Mouse (Mus musculus) midbrain, embryonic 15.5 days (tissue): ENCODE measurements at regions not wholly inside any gene's neighbourhood (a gene's known extent, or its start where the extent isn't known, plus 50 kb on each side); places are given as distances from the start of the nearest gene placed in this dataset.
A peak's percentile ranks its signal among the peaks of the same experiment; 100 is the strongest.

Source experiments
- ATAC-seq: fragments of 200-750 bp; cut with Nextera tagmentation; replicated peaks from 2 replicates; pipeline ENCODE4 v1.8.0; 2017; ENCODE audit warnings: moderate TSS enrichment
- H3K27ac ChIP-seq: fragments of 300-500 bp; sonication (generic); 2 replicates; pipeline ENCODE4 v1.5.1; 2015; ENCODE audit warnings: mild to moderate bottlenecking, inconsistent platforms
- H3K27me3 ChIP-seq: fragments of 300-500 bp; sonication (generic); replicated peaks from 2 replicates; pipeline ENCODE4 v1.6.1; 2015; ENCODE audit warnings: inconsistent platforms
- H3K36me3 ChIP-seq: fragments of 300-500 bp; sonication (generic); replicated peaks from 2 replicates; pipeline ENCODE4 v1.6.1; 2015; ENCODE audit warnings: inconsistent platforms
- H3K4me1 ChIP-seq: fragments of 300-500 bp; sonication (generic); 2 replicates; pipeline ENCODE4 v1.6.1; 2015; ENCODE audit warnings: inconsistent platforms
- H3K4me2 ChIP-seq: fragments of 300-500 bp; sonication (generic); 2 replicates; pipeline ENCODE4 v1.6.1; 2015; ENCODE audit warnings: inconsistent platforms, mild to moderate bottlenecking, moderate library complexity
- H3K4me3 ChIP-seq: fragments of 300-500 bp; sonication (generic); 2 replicates; pipeline ENCODE4 v1.5.1; 2015; ENCODE audit warnings: mild to moderate bottlenecking, inconsistent platforms
- H3K9ac ChIP-seq: fragments of 300-500 bp; sonication (generic); 2 replicates; pipeline ENCODE4 v1.6.1; 2015; ENCODE audit warnings: mild to moderate bottlenecking, inconsistent platforms
- H3K9me3 ChIP-seq: fragments of 300-500 bp; sonication (generic); 2 replicates; pipeline ENCODE4 v1.6.1; 2016; ENCODE audit warnings: inconsistent platforms
- whole genome bisulfite sequencing: fragments of 180-500 bp; shearing (Covaris S2); methylation state at CpG from one replicate; pipeline ENCODE4 v1.1.7; 2015; ENCODE audit warnings: mixed read lengths; 5-methylcytosine and 5-hydroxymethylcytosine counted together

DNA sequence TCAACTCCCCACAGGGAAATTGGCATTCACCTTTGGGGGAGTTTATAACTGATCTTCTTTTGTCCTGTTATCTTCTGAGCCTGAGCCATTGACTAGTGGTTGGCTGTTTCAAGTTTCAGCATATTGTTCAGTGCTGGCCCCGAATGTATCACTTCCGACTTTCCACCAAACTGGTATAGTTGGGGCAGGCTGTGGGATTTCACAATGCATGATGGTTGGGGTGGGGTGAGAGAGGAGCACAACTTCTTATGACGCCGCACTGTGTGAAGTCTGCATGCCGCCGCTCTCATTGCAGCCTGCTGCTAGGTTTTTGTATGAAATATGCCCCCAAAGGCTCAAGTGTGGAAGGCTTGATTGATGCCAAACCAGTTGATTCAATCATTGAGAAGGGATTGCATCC is 212.2 kb upstream of the Tas2r119 start:
- Histone ChIP-seq H3K36me3 (no peaks in the 10 kb centered on the region), H3K4me2 (no peak overlapping the region), H3K27ac (no peak overlapping the region), H3K4me1 (no peaks in the 10 kb centered on the region), H3K9ac (no peak overlapping the region), H3K4me3 (no peak overlapping the region), H3K9me3 (no peaks in the 10 kb centered on the region), H3K27me3 (no peaks in the 10 kb centered on the region)
- peak; percentile 33; the same call in 1 of the 2 replicates for ATAC-seq
- 90% methylated on average over 6 of the region's 6 CpGs for WGBS

- Histone ChIP-seq H3K36me3 (no peaks in the 10 kb centered on the region), H3K27me3 (no peaks in the 10 kb centered on the region), H3K4me3 (no peak overlapping the region), H3K9ac (no peak overlapping the region), H3K9me3 (no peaks in the 10 kb centered on the region), H3K27ac (no peak overlapping the region), H3K4me2 (no peak overlapping the region), H3K4me1 (no peaks in the 10 kb centered on the region)
- ATAC-seq, result no peak
- 96% methylated on average over 4 of the region's 4 CpGs for WGBS
Measured at GRCm38 (mm10) chr15:31965542-31965941, 211.5 kb upstream of the Tas2r119 start.

- WGBS, result 94% methylated on average over 7 of the region's 7 CpGs
Measured at GRCm38 (mm10) chr15:31972891-31973290, 204.2 kb upstream of the Tas2r119 start.

GRCm38 (mm10) chr15:31973889-31974288 is 203.2 kb upstream of the Tas2r119 start:
- Histone ChIP-seq H3K4me2 (no peak overlapping the region), H3K27me3 (no peaks in the 10 kb centered on the region), H3K9me3 (no peaks in the 10 kb centered on the region), H3K9ac (no peak overlapping the region), H3K27ac (no peak overlapping the region), H3K4me1 (no peaks in the 10 kb centered on the region), H3K36me3 (no peaks in the 10 kb centered on the region), H3K4me3 (no peak overlapping the region)
- 86% methylated on average over 11 of the region's 11 CpGs for WGBS
- no peak for ATAC-seq

More at GRCm38 (mm10) chr15:31972891-31973290, 204.2 kb upstream of the Tas2r119 start:
- H3K9me3 ChIP-seq, result no peaks in the 10 kb centered on the region
- no peak overlapping the region for H3K4me2 ChIP-seq
- no peak for ATAC-seq
- no peak overlapping the region for H3K4me3 ChIP-seq
- no peak overlapping the region for H3K27ac ChIP-seq
- no peaks in the 10 kb centered on the region for H3K4me1 ChIP-seq
- H3K9ac ChIP-seq, result no peak overlapping the region
- no peaks in the 10 kb centered on the region for H3K36me3 ChIP-seq
- no peaks in the 10 kb centered on the region for H3K27me3 ChIP-seq

- H3K9me3 ChIP-seq, result no peaks in the 10 kb centered on the region
- H3K27me3 ChIP-seq, result no peaks in the 10 kb centered on the region
- H3K36me3 ChIP-seq, result no peaks in the 10 kb centered on the region
- no peaks in the 10 kb centered on the region for H3K4me1 ChIP-seq
- 67% methylated on average over 4 of the region's 4 CpGs for whole genome bisulfite sequencing
- no peak overlapping the region for H3K27ac ChIP-seq
- no peak for ATAC-seq
- no peak overlapping the region for H3K4me2 ChIP-seq
- no peak overlapping the region for H3K4me3 ChIP-seq
- H3K9ac ChIP-seq, result no peak overlapping the region
Measured at GRCm38 (mm10) chr15:31976461-31976860, 200.6 kb upstream of the Tas2r119 start.

DNA sequence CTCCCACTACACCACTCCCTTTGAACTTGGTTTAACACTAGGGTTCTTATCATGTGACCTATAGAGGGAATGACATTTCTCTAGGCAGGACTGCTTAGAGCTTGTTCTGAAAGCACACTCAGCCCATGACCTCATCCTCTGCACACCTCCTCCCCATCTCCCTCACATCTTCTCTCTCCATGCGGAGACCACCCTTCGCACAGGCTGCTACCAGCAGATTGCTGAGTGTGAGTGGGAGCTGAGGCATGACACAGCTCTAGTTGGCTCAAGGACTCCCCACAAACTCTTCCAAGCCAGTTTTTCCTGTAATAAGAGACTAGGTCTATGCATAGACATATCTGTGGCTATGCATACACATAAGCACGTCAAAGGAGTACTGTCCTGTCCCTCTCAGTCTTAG is 199.5 kb upstream of the Tas2r119 start:
- H3K27ac ChIP-seq, result no peak overlapping the region

GRCm38 (mm10) chr15:31979961-31980360 is 197.1 kb upstream of the Tas2r119 start:
- H3K4me2 ChIP-seq, result no peak overlapping the region
- no peaks in the 10 kb centered on the region for H3K27me3 ChIP-seq
- 72% methylated on average over 7 of the region's 7 CpGs for WGBS
- H3K4me3 ChIP-seq, result no peak overlapping the region
- no peak overlapping the region for H3K27ac ChIP-seq
- no peaks in the 10 kb centered on the region for H3K36me3 ChIP-seq
- H3K4me1 ChIP-seq, result no peaks in the 10 kb centered on the region
- no peak overlapping the region for H3K9ac ChIP-seq
- ATAC-seq, result no peak
- H3K9me3 ChIP-seq, result no peaks in the 10 kb centered on the region

More for the DNA sequence above, 199.5 kb upstream of the Tas2r119 start:
- no peak overlapping the region for H3K4me3 ChIP-seq
- H3K9ac ChIP-seq, result no peak overlapping the region
- H3K27me3 ChIP-seq, result no peaks in the 10 kb centered on the region
- no peak for ATAC-seq
- H3K9me3 ChIP-seq, result no peaks in the 10 kb centered on the region
- no peak overlapping the region for H3K4me2 ChIP-seq
- no peaks in the 10 kb centered on the region for H3K36me3 ChIP-seq
- 86% methylated on average over 3 of the region's 3 CpGs for WGBS
- no peaks in the 10 kb centered on the region for H3K4me1 ChIP-seq

- H3K4me3 ChIP-seq, result no peak overlapping the region
- ATAC-seq, result no peak
- no peak overlapping the region for H3K4me2 ChIP-seq
- H3K27me3 ChIP-seq, result no peaks in the 10 kb centered on the region
- no peaks in the 10 kb centered on the region for H3K36me3 ChIP-seq
- WGBS, result 100% methylated on average over 1 of the region's 1 CpGs
- H3K4me1 ChIP-seq, result no peaks in the 10 kb centered on the region
- H3K9ac ChIP-seq, result no peak overlapping the region
- no peak overlapping the region for H3K27ac ChIP-seq
- H3K9me3 ChIP-seq, result no peaks in the 10 kb centered on the region
Measured at GRCm38 (mm10) chr15:31980791-31981190, 196.3 kb upstream of the Tas2r119 start.

GRCm38 (mm10) chr15:31987291-31987690 is 189.8 kb upstream of the Tas2r119 start:
- Histone ChIP-seq H3K4me3 (no peak overlapping the region), H3K27me3 (no peaks in the 10 kb centered on the region), H3K9me3 (no peaks in the 10 kb centered on the region), H3K4me2 (no peak overlapping the region), H3K36me3 (no peaks in the 10 kb centered on the region), H3K4me1 (0 out of 2 replicates have a peak, but pooled peaks cover 4% of the 10 kb centered on the region), H3K9ac (no peak overlapping the region), H3K27ac (no peak overlapping the region)
- WGBS, result 84% methylated on average over 3 of the region's 3 CpGs
- no peak for ATAC-seq

DNA sequence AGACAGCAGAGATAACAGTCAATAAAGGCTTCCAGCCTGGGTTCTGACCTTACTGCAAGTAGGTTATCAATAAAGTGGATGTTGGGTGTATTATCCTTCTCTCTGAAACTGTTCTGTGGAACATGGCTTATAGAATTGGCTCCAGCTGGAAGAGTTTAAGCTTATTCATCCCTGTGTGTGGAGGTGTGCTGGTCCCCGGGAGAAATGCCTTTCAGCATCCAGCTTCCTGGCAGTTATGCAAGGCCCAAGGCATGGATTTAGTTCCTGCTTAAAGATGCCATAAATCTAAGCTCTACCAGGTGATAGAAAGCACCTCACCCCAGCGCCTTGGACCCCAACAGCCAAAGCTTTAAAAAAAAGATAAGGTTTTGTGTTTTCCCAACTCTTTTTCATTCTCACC is 188.0 kb upstream of the Tas2r119 start:
- H3K4me3 ChIP-seq, result no peak overlapping the region
- no peak overlapping the region for H3K27ac ChIP-seq
- no peaks in the 10 kb centered on the region for H3K27me3 ChIP-seq
- no peaks in the 10 kb centered on the region for H3K36me3 ChIP-seq
- H3K4me1 ChIP-seq, result 0 out of 2 replicates have a peak, but pooled peaks cover 4% of the 10 kb centered on the region
- no peak overlapping the region for H3K4me2 ChIP-seq
- H3K9me3 ChIP-seq, result no peaks in the 10 kb centered on the region
- 85% methylated on average over 2 of the region's 2 CpGs for WGBS
- ATAC-seq, result 0 out of 2 replicates have a peak, but pooled peaks have one; percentile 39
- no peak overlapping the region for H3K9ac ChIP-seq

- Histone ChIP-seq H3K27me3 (no peaks in the 10 kb centered on the region), H3K4me1 (0 out of 2 replicates have a peak, but pooled peaks cover 4% of the 10 kb centered on the region), H3K4me2 (no peak overlapping the region), H3K36me3 (no peaks in the 10 kb centered on the region), H3K9ac (no peak overlapping the region), H3K4me3 (no peak overlapping the region), H3K27ac (no peak overlapping the region), H3K9me3 (no peaks in the 10 kb centered on the region)
- peak; percentile 87 for ATAC-seq
- WGBS, result 58% methylated on average over 6 of the region's 6 CpGs
Measured at GRCm38 (mm10) chr15:31989593-31990290, 187.3 kb upstream of the Tas2r119 start.

DNA sequence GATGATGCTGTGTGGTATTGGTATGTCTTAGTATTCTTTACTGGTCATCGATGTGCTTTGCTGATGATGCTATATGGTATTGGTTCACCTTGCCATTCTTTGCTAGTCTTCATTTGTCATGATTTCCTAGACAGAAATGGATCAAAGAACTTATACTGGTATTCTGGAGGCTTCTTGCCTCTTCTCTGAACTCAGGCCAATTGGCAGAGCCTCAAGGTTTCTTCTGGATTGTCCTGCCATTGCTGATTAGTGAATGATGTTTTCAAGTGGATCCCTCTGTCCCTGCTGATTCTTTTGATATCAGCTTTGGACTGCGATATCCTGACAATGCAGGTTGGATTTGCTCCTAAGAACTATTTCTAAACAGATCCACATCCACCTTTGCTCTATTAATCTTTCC is 179.1 kb upstream of the Tas2r119 start:
- H3K4me3 ChIP-seq, result no peak overlapping the region
- WGBS, result 85% methylated on average over 2 of the region's 2 CpGs
- H3K27ac ChIP-seq, result no peak overlapping the region
- H3K27me3 ChIP-seq, result no peaks in the 10 kb centered on the region
- H3K9ac ChIP-seq, result no peak overlapping the region
- no peaks in the 10 kb centered on the region for H3K9me3 ChIP-seq
- H3K4me1 ChIP-seq, result peaks cover 3% of the 10 kb centered on the region; the same call in 1 of the 2 replicates
- ATAC-seq, result no peak
- no peaks in the 10 kb centered on the region for H3K36me3 ChIP-seq
- no peak overlapping the region for H3K4me2 ChIP-seq

DNA sequence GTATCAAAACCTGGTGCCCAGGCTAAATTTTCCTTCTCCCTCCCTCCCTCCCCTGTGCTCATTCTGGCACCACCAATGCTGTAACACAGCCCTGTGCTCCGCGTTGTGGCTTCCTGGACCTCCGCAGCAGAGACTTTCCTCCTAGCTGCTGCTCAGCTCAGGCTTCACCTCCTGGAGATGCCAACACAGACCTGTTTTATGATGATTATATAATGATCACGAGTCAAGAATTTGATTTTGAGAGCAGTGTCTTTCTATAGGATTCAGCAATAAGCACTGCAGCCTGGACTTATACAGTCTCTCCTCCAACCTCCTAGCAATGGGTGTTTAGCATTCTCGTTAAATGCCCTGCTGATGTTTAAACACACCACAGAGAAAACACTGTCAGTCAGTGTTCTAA is 177.5 kb upstream of the Tas2r119 start:
- ATAC-seq, result no peak

More for the DNA sequence above, 177.5 kb upstream of the Tas2r119 start:
- Histone ChIP-seq H3K4me2 (no peak overlapping the region), H3K27ac (peak overlapping the region; percentile 11; the same call in 1 of the 2 replicates), H3K9me3 (no peaks in the 10 kb centered on the region), H3K36me3 (no peaks in the 10 kb centered on the region), H3K27me3 (no peaks in the 10 kb centered on the region), H3K4me3 (no peak overlapping the region), H3K9ac (no peak overlapping the region), H3K4me1 (peaks cover 17% of the 10 kb centered on the region)
- 80% methylated on average over 5 of the region's 5 CpGs for WGBS
